Mouse (Mus musculus): ENCODE measurements around the gene Rpl7l1.
"Not testable (repeated sequence)": the region's sequence is repeated elsewhere in the genome, so short reads cannot be mapped to it uniquely, and the experiment has no call there.

Rpl7l1 gene

DNA sequence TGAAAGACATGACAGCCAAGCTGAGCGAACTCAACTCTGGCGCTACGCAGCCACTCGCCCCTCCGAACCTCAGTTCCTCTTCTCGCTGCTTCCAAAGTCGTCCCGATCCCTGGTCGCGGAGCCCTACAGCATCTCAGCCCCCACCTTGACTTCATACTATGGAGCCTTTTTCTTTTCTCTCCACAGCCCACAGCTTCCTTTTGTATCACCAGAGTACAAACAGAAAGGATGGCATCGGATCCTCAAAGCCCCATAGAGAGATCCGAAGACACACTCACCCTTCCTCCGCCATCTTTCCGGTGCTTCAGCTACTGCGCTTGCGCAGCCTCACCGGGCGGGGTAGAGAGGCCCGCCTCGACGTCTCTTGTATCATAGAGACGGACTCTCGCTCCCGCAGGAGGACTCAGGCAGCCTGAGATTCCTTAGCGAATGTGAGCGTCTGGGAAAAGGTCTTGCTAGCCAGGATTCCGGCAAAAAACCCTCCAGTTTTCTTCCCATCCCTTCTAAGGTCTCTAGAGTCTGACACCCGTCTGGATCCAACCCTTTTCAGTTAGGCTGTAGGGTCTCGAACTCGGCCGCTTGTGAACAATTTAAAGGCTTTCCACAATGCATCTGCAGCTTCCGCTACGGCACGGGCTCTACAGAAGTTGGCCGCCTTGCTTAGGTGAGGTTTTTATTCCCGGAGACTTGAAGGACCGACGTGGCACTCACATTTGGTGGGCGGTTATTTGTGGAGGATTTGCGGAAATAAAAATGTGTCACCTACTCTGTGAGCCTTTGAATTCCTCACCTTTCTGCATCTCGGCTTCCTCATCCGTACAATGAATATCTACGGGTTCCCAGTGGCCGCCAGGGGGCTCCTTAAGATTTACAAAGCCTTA is at the start of gene Rpl7l1:
Gene Rpl7l1, minus strand, starts transcription at position 332 of the 881 bp plus-strand sequence.
- peak; percentile 95 for DNase-seq

DNA sequence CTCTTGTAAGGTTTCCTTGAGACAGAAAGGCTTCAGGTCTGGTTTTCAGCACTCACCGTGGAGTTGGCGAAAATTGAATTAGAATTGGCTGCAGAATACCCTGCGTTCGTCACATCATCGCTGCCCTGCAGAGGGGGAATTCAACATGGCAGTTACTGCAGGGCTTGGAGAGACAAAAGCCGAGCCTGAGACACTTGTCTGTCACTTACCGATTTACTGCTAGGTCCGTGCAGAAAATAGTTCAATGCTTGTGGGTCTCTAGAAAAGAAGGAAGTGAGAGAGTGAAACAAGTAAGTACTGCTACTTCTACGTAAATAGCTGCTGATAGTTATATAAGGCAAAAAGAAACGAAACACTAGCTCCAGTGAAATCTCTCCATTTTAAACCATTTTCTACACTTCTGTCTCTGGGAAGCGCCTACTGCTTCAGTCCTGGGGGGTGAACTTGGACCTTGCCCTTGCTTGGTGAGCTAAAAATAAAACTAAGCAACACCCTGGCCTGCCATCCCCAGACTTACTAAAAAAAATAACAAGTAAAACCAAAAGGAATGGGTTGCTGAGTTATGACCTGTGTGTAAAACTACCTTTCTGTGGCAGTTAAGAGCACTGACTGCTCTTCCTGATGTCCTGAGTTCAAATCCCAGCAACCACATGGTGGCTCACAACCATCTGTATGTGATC is 47.5 kb upstream of the Rpl7l1 start:
- peak; percentile 48 for DNase-seq

- DNase-seq, result peak; percentile 59
Measured at GRCm38 (mm10) chr17:46828935-46829334, 46.5 kb upstream of the Rpl7l1 start.

DNA sequence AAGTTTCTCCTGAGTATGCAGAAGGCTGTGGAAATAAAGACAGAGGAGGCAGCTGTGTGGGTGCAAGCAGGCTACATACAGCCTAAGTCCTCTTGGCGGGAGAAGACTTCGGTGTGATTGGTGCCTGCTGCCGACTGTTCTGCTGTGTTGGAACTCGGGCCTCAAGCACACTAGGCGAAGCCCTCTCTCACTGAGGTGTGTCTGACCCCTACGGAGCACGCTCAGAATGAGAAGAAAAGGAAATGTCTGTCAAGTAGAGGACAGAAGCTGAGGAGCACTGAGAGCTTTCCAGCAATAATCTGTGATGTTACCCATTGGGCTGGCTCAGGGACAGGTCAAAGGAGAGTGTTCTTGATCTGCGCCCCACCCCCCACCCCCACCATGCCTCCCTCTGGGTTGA is 40.6 kb upstream of the Rpl7l1 start:
- DNase-seq, result no peak

- no peak for DNase-seq
Measured at GRCm38 (mm10) chr17:46820628-46821027, 38.2 kb upstream of the Rpl7l1 start.

DNA sequence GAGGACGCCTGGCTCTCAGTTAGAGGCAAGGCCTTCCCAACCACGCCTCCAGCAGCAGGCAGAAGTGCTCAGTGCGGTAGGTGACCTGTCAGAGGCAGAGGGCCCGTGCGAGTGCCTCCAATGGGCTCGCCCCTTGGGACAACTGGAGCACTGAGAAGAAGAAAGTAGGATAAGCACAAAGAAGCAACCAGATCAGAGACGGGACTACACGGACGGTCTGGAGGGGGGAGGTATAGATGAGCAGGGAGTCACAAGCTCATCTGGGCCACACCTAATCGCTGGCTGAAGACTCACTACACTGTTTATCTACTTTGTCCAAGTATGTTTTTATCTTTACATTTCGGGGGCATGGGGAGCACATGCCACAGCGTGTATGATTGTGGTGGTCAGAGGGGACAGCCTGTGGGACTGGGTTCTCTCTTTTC is 35.3 kb upstream of the Rpl7l1 start:
- no peak for DNase-seq

DNA sequence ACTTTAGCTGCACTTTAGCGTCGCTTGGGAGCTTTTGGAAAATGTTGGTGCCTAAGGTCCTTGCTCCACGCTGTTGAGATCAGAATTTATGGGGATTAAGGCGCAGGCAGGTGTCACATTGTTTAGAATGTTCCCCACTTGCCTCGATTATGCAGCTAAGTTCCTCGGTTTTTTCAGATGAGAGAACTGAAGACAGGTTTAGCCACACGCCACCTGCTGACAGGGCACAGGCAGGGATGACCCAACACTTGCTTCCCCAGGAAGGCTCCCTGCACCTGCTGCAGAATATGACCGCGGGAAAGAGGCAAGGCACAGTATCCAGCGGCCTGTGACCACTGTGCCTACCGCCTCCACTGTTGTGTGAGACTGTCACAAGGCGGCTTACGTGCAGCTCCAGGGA is 33.8 kb upstream of the Rpl7l1 start:
- peak; percentile 41 for DNase-seq

- DNase-seq, result no peak
Measured at GRCm38 (mm10) chr17:46814497-46814896, 32.0 kb upstream of the Rpl7l1 start.

GRCm38 (mm10) chr17:46813637-46814036 is 31.2 kb upstream of the Rpl7l1 start:
- no peak for DNase-seq

GRCm38 (mm10) chr17:46812442-46812841 is 30.0 kb upstream of the Rpl7l1 start:
- no peak for DNase-seq

GRCm38 (mm10) chr17:46810672-46811071 is 28.2 kb upstream of the Rpl7l1 start:
- DNase-seq, result no peak

GRCm38 (mm10) chr17:46809131-46809830 is 26.8 kb upstream of the Rpl7l1 start:
- DNase-seq, result no peak

GRCm38 (mm10) chr17:46808376-46808775 is 25.9 kb upstream of the Rpl7l1 start:
- DNase-seq, result no peak

DNA sequence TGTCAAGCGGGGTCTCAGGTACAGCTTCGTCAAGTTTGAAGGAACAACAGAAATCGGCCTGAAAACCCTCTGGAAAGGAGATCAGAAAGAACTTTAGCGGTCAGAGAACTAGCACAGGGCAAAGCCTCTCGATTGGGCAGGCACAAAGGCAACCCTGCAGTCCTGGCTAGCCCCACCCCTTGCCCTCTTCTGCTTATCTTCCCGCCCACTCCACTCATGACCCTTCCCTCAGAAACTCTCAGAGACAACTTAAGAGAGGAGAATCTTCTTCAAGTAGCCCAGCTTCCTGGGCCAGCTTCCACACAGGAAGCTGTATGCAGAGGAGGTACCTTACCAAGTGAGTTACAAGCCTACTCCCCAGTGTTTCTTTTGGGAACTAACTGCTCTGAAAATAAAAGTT is 19.3 kb upstream of the Rpl7l1 start:
- DNase-seq, result no peak

DNA sequence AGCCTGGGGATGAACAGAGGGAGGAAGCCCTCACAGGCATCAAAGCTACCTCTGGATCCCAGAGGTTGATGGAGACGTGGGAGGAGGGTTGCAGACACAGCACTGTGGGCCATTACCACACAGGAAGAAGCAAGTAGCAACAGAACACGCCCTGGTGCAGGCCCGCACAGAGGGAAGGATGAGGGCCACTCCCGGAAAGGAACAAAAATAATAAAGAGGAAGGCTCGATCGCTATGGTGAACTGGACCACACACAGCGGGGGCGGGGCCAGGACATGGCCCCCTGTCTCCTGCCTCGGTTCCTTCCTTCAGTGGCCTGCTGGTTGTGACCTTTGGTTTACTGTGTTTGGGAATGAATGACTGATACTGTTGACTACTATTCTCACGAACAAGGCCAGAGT is 17.2 kb upstream of the Rpl7l1 start:
- no peak for DNase-seq

DNA sequence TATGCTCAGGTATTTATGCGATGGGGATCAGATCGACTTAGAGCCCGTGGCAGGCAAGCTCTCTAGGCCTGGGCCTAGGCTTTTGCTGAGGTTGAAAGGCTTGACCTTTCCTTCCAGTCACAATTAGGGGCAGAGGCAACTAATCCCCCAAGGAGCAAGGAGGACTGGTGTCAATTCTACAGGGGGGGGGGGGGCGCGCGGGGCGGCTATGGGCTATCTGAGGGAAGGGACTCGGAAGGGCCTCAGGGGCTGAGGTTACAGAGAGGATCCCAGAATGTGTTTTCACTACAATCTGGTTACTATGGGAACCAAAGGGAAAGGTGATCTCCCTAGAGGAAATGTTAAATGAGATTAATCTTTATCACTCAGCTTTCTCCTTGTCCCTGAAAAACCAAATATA is 14.9 kb upstream of the Rpl7l1 start:
- DNase-seq, result no peak

DNA sequence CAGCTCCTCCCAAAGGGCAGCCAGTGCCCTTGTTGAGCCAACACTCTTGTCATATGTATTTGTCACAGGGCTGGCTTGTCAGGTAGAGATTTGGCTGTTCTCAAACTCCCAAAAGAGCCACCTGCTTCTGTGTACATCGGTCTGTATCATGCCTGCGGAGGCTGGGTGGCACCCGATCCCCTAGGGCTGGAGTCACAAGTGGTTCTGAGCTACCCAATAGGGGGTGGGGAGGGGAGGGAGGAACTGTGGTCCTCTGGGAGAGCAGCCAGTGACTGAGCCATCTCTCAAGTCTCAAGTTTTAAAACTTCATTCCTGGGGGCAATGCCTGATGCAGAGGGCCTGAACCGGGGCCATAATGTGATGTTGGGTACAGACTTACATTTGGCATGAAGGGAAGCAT is 14.3 kb upstream of the Rpl7l1 start:
- no peak for DNase-seq

GRCm38 (mm10) chr17:46792963-46793362 is 10.5 kb upstream of the Rpl7l1 start:
- DNase-seq, result no peak

DNA sequence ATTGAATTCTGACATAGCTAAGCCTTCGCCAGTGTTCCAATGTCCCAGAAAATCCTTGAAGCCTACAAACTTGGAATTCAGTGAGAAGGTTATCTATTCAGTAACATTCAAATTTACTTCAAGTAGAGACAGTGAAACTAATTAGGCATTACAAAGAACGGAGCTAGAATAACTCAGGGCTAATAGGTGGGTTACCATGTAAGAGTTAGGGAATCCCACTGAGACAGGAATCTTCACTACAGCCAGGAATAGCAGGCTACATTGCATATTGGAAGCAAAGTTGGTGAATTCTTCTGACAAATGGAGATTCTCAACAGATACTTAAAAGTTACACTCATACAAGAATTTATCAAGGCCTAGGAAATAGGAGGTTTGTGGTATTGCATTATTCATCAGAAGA is 5.5 kb upstream of the Rpl7l1 start:
- DNase-seq, result not testable (repeated sequence)

- no peak for DNase-seq
Measured at GRCm38 (mm10) chr17:46786952-46787351, 4.5 kb upstream of the Rpl7l1 start.

DNA sequence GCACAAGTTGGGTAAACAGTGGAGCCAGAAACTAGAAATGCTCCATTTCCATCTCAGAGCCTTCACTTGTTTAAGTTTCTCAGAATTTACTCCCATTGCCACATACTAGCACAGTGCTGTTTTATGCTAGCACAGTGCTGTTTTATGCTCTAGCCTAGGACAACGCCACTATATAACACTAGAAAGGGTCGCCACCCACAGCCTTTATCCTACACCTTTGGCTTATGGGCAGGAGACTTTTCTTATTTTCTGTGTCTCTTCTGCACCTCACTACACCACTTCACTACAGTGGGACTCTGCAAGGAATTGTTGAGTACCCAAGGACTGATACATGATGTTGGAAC is 722 bp upstream of the Rpl7l1 start:
- DNase-seq, result no peak

DNA sequence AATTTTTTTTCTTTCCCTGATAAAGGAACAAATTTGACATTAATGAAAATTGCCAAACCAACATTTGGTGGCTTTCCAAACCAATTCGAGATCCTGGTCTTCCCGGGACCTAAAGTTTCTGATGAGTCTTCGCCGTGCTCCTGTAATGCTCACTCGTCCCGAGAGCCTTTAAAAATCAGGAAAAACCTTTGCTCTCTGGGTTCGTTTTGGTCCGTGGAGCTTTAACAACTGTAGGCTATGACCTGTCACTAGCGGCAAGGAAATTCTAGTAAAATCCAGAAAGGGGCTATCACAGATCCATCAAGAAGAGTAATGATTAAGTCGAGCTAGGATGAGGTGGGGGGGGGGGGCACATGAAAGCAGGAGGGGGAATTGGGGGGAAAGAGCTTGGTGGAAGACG is 596 bp downstream of the Rpl7l1 start:
- no peak for DNase-seq

- DNase-seq, result no peak
Measured at GRCm38 (mm10) chr17:46776087-46776486, 6.4 kb downstream of the Rpl7l1 start.

GRCm38 (mm10) chr17:46775070-46775469 is 7.4 kb downstream of the Rpl7l1 start:
- DNase-seq, result no peak
